Mouse (Mus musculus) stomach, embryonic 14.5 days (tissue): Measurements from ENCODE around the gene Pygo2. TPM values are rescaled to one million over a fixed set of nuclear protein-coding genes. Genes with fewer than 3 reads are reported as not detected.
A peak's percentile ranks its signal among the peaks of the same experiment; 100 is the strongest.

ENCODE experiments used
- ATAC-seq: fragments of 200-750 bp; cut with Nextera tagmentation; 2 replicates; pipeline ENCODE4 v1.8.0; 2017; ENCODE audit warnings: low read depth, moderate TSS enrichment; ENCODE audit not compliant: insufficient number of reproducible peaks, insufficient read depth, low FRiP score
- H3K27ac ChIP-seq: fragments of 300-500 bp; sonication (generic); 2 replicates; pipeline ENCODE4 v1.5.1; 2014; ENCODE audit warnings: mild to moderate bottlenecking, low read length, moderate library complexity, mixed read lengths
- H3K27me3 ChIP-seq: fragments of 300-500 bp; sonication (generic); 2 replicates; pipeline ENCODE4 v1.6.1; 2014; ENCODE audit warnings: low read length, control low read depth, mixed read lengths; ENCODE audit not compliant: control insufficient read depth, insufficient read depth
- H3K36me3 ChIP-seq: fragments of 300-500 bp; sonication (generic); 2 replicates; pipeline ENCODE4 v1.6.1; 2014; ENCODE audit warnings: mild to moderate bottlenecking, control low read depth, low read length, moderate library complexity, mixed read lengths; ENCODE audit not compliant: control insufficient read depth, insufficient read depth
- H3K4me1 ChIP-seq: fragments of 300-500 bp; sonication (generic); 2 replicates; pipeline ENCODE4 v1.6.1; 2014; ENCODE audit warnings: low read length, control low read depth, mixed read lengths; ENCODE audit not compliant: control insufficient read depth, insufficient read depth
- H3K4me2 ChIP-seq: fragments of 300-500 bp; sonication (generic); replicated peaks from 2 replicates; pipeline ENCODE4 v1.6.1; 2014; ENCODE audit warnings: low read depth, low read length, control low read depth
- H3K4me3 ChIP-seq: fragments of 300-500 bp; sonication (generic); 2 replicates; pipeline ENCODE4 v1.5.1; 2014; ENCODE audit warnings: low read depth, low read length, control low read depth
- H3K9ac ChIP-seq: fragments of 300-500 bp; sonication (generic); replicated peaks from 2 replicates; pipeline ENCODE4 v1.6.1; 2014; ENCODE audit warnings: low read depth, mild to moderate bottlenecking, control low read depth, low read length, moderate library complexity, mixed read lengths
- H3K9me3 ChIP-seq: fragments of 300-500 bp; sonication (generic); 2 replicates; pipeline ENCODE4 v1.6.1; 2016; ENCODE audit warnings: low read depth, low read length, control low read depth; ENCODE audit not compliant: control insufficient read depth
- WGBS: fragments of 180-500 bp; shearing (Covaris S2); extraction: QIAGEN DNeasy Blood & Tissue Kit; methylation state at CpG from one replicate; pipeline ENCODE4 v1.1.7; 2014; 5-methylcytosine and 5-hydroxymethylcytosine counted together
- polyA plus RNA-seq: library from polyadenylated mRNA; unstranded; fragments of >200 nt; fragmentation: Nextera tagmentation; extraction: Ambion mirVana; gene quantifications from 2 replicates; pipeline ENCODE4 v1.2.1, GENCODE M21; 2014

Gene Pygo2
- polyA plus RNA-seq, 1 experiment from 2014 or later: 39.7 TPM

DNA sequence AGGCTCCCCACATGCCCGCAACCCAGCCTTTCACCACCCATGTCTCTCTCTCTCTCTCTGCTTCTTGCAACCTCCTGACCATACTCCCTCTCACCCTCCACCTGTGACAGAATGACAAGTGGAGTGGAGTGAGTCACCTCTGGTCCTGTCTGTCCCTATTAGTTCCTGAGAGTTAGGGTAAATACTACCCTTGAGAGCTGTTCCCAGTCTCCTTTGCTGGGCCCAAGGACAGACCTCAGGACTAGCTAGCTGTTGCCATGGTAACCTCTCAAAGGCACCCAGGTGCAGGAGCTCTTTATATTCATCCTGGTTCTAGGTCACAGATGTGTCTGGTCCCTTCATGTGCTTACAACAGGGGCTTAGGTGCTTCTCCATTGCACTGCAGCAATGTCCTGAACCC, 21.9 kb downstream of the Pygo2 start:
- H3K27ac ChIP-seq: no peak overlapping the region

GRCm38 (mm10) chr3:89454401-89455177, 24.6 kb downstream of the Pygo2 start, which contains the start of gene Pmvk:
Gene Pmvk (plus strand): TSS chr3:89454541.
- no peak within 1 kb of the TSS for H3K4me2 ChIP-seq
- no peak within 1 kb of the TSS for H3K4me3 ChIP-seq
- H3K27ac ChIP-seq: no peak within 1 kb of the TSS
- no peaks in the 10 kb centered on the region for H3K36me3 ChIP-seq
- no peaks in the 10 kb centered on the region for H3K4me1 ChIP-seq
- no peaks in the 10 kb centered on the region for H3K9me3 ChIP-seq
- H3K9ac ChIP-seq: no peak within 1 kb of the TSS
- no peaks in the 10 kb centered on the region for H3K27me3 ChIP-seq
- 48% methylated on average over 10 of the region's 10 CpGs for WGBS
- ATAC-seq: no peak

More for the DNA sequence above, 21.9 kb downstream of the Pygo2 start:
- WGBS: 80% methylated on average over 1 of the region's 1 CpGs
- Histone ChIP-seq H3K4me2 (no peak overlapping the region), H3K4me1 (peaks cover 3% of the 10 kb centered on the region; the same call in 1 of the 2 replicates), H3K4me3 (no peak overlapping the region), H3K9ac (no peak overlapping the region), H3K27me3 (no peaks in the 10 kb centered on the region), H3K36me3 (peaks cover 5% of the 10 kb centered on the region; the same call in 1 of the 2 replicates), H3K9me3 (no peaks in the 10 kb centered on the region)
- no peak for ATAC-seq

GRCm38 (mm10) chr3:89455786-89456285, 25.8 kb downstream of the Pygo2 start:
- 54% methylated on average over 1 of the region's 1 CpGs for WGBS
- no peak overlapping the region for H3K4me3 ChIP-seq
- H3K9ac ChIP-seq: no peak overlapping the region
- ATAC-seq: no peak
- H3K4me2 ChIP-seq: no peak overlapping the region
- H3K27ac ChIP-seq: no peak overlapping the region
- no peaks in the 10 kb centered on the region for H3K27me3 ChIP-seq
- H3K36me3 ChIP-seq: no peaks in the 10 kb centered on the region
- H3K4me1 ChIP-seq: no peaks in the 10 kb centered on the region
- no peaks in the 10 kb centered on the region for H3K9me3 ChIP-seq

- Histone ChIP-seq H3K4me1 (no peaks in the 10 kb centered on the region), H3K9me3 (no peaks in the 10 kb centered on the region), H3K27ac (no peak overlapping the region), H3K9ac (no peak overlapping the region), H3K27me3 (no peaks in the 10 kb centered on the region), H3K4me2 (no peak overlapping the region), H3K4me3 (no peak overlapping the region), H3K36me3 (peaks cover 3% of the 10 kb centered on the region; the same call in 1 of the 2 replicates)
- WGBS: 43% methylated on average over 10 of the region's 10 CpGs
- ATAC-seq: no peak
Measured at GRCm38 (mm10) chr3:89456726-89457665, 27.0 kb downstream of the Pygo2 start.

DNA sequence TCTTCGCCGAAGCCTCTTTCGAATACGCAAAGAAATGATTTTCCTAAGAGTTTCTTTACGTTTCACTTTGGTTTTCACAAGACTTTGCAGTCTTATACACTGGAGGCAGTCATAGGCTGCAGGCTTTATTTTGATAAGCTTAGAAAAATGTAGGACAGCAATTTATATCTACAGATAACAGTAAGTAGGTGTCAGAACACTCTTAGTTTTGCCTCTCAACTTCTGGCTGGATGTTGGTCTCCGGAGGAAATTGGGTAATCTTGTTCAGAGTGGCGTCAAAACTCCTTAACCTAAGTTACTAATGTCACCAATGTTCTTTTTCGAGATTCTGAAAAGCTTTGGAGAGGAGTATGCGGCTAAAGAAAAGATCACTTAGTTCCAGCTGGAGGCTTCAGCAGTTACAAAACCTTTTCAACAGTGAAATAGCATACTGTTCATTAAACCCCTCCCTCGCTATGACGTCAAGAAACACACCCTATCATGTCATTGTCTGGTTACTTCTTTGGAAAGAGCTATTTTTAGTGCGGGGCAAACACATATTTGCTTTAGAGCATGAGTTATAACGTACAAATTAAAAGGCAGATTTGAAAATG, 28.5 kb downstream of the Pygo2 start:
- Histone ChIP-seq H3K36me3 (peaks cover 3% of the 10 kb centered on the region; the same call in 1 of the 2 replicates), H3K27me3 (no peaks in the 10 kb centered on the region), H3K4me3 (peak overlapping the region; percentile 70), H3K27ac (no peak overlapping the region; the same call in 1 of the 2 replicates), H3K4me2 (peak overlapping the region; percentile 79), H3K9me3 (no peaks in the 10 kb centered on the region), H3K4me1 (no peaks in the 10 kb centered on the region), H3K9ac (no peak overlapping the region)
- 43% methylated on average over 13 of the region's 13 CpGs for WGBS
- 0 out of 2 replicates have a peak, but pooled peaks have one; percentile 50 for ATAC-seq

DNA sequence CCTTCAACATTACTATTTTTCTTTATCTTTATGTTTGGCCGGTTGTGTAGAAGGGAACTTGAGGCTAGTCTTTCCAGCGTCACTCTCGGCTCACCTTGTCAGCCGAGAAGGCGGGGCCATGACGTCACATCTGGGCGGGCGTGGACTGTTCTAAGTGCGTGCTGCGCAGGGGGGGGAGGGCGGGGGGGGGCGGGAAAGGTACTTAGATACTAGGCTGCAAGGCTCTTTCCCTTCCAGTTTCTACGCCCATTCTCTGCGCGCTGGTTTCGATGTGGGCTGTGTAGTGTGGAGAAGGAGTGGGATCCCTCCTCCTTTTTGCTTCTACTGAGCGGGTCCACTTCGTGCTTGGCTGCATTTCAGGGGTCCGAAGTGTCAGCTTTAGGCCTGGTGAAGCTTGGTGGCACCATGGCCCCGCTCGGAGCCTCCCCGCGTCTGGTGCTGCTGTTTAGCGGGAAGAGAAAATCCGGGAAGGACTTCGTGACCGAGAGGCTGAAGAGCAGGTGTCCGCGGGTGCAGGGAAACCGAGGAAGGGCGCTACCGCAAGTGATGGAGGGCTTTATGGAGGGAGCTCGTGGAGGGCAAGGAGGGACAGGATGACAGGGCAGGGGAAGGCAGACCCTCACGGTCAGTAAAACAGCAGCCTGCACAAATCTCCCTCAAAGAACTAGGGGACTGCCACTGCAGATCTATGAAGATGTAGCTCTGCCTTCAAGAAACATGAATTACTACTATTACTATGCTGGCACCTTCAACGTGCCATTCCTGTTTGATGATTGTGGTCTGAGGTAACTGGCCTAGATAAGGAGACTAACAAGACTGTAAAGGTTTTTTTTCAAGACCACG, 29.2 kb downstream of the Pygo2 start:
- peak overlapping the region; percentile 64 for H3K9ac ChIP-seq
- peaks cover 3% of the 10 kb centered on the region; the same call in 1 of the 2 replicates for H3K36me3 ChIP-seq
- H3K27ac ChIP-seq: peak overlapping the region; percentile 82
- no peaks in the 10 kb centered on the region for H3K9me3 ChIP-seq
- ATAC-seq: peak; percentile 88
- WGBS: 1% methylated on average over 35 of the region's 36 CpGs
- peak overlapping the region; percentile 79 for H3K4me2 ChIP-seq
- peak overlapping the region; percentile 70 for H3K4me3 ChIP-seq
- H3K27me3 ChIP-seq: no peaks in the 10 kb centered on the region
- no peaks in the 10 kb centered on the region for H3K4me1 ChIP-seq

- Histone ChIP-seq H3K4me1 (no peaks in the 10 kb centered on the region), H3K9ac (no peak overlapping the region), H3K9me3 (no peaks in the 10 kb centered on the region), H3K4me3 (no peak overlapping the region), H3K36me3 (peaks cover 3% of the 10 kb centered on the region; the same call in 1 of the 2 replicates), H3K27ac (no peak overlapping the region), H3K27me3 (no peaks in the 10 kb centered on the region), H3K4me2 (no peak overlapping the region)
- no peak for ATAC-seq
- 60% methylated on average over 4 of the region's 4 CpGs for WGBS
Measured at GRCm38 (mm10) chr3:89468268-89468667, 38.3 kb downstream of the Pygo2 start.
